Mouse (Mus musculus): ENCODE results near the gene Pgm2. TPM values are rescaled to one million over a fixed set of nuclear protein-coding genes. Genes with fewer than 3 reads are reported as not detected.
A peak's percentile ranks its signal among the peaks of the same experiment; 100 is the strongest.

The Pgm2 gene
- polyA plus RNA-seq, 1 experiment = not detected

DNA sequence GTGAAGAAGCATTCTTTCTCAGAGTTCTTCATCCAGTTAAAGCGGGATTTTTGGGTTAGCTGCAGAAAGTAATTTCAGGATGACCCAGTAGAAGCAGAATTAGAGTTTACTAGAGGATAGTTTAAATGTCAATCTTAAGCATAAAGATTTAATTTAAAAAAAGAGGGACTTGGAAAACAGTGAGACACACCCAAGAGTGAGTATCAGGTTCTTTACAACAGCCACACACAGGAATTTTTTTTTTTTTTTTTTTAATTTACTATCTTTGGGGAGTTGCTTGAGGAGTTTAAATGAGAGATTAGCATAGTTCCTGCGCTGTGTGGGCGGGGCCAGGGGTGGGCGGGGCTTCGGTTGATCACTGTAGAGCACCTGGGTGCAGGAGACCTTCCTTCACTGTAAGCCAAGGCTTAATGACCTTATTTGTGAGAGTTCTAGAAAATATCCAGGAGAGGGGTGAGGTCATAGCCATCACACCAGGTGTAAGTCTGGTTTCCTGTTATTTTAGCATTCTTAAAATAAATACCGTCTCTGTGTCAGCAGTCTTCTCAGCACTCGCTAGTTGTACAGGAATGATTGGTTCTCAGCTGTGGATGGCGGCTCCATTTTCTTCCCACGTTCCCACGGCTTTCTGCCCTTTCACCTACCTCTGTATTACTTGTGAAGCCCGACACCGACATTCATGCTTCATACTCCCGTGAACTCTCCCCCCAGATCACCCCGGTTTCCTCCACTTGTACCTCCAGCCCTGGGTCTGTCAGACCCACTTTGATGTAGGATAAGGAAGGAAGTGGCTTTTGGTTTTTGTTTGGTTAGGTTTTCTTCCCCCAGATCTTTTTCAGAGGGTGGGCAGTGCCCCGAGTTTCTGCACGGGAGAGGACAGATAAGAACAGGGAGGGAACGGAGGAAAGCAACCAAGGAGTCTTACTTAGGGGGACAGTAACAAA, 56.7 kb downstream of the Pgm2 start:
- Histone ChIP-seq H3K4me1 (ENCODE audit: control insufficient read depth, insufficient read depth, low read length) (no peaks in the 10 kb centered on the region), H3K4me3 (ENCODE audit: insufficient read depth, low read depth, low read length) (no peak overlapping the region), H3K27ac (ENCODE audit: insufficient read depth, low read depth, low read length) (no peak overlapping the region)
- WGBS = 45% methylated on average over 17 of the region's 17 CpGs
- TF ChIP-seq CTCF (IDR thresholded peaks at IDR 0.05; ENCODE audit: insufficient read depth, low read depth, low read length) = no peak
- no peak for TF ChIP-seq POLR2A (IDR thresholded peaks at IDR 0.05; ENCODE audit: insufficient read depth, low read depth, low read length)

DNA sequence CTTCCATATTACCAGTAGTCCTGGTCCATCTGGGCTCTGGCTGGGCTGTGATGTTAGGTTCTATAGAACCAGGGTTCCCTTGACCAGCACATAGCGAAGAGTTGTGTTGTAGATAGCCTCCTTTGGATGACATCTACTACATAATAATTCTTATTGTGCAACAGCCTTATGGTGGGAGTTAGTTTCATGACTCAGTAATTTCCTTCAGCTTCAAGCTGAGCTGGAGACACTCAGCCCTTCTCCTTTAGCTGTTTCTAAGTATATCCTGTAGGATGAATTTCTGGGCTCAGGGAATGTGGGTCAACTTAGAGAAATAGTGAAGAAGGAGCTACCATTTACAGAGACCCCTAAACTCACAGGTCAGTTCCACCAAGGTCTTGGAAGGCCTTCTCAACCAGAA, 60.6 kb downstream of the Pgm2 start:
- no peaks in the 10 kb centered on the region for H3K4me1 ChIP-seq (ENCODE audit: control insufficient read depth, insufficient read depth, low read length)
- TF ChIP-seq CTCF (IDR thresholded peaks at IDR 0.05; ENCODE audit: insufficient read depth, low read depth, low read length) = no peak
- TF ChIP-seq POLR2A (IDR thresholded peaks at IDR 0.05; ENCODE audit: insufficient read depth, low read depth, low read length) = no peak
- WGBS = 70% methylated on average over 1 of the region's 1 CpGs
- H3K27ac ChIP-seq (ENCODE audit: insufficient read depth, low read depth, low read length) = no peak overlapping the region
- no peak overlapping the region for H3K4me3 ChIP-seq (ENCODE audit: insufficient read depth, low read depth, low read length)

DNA sequence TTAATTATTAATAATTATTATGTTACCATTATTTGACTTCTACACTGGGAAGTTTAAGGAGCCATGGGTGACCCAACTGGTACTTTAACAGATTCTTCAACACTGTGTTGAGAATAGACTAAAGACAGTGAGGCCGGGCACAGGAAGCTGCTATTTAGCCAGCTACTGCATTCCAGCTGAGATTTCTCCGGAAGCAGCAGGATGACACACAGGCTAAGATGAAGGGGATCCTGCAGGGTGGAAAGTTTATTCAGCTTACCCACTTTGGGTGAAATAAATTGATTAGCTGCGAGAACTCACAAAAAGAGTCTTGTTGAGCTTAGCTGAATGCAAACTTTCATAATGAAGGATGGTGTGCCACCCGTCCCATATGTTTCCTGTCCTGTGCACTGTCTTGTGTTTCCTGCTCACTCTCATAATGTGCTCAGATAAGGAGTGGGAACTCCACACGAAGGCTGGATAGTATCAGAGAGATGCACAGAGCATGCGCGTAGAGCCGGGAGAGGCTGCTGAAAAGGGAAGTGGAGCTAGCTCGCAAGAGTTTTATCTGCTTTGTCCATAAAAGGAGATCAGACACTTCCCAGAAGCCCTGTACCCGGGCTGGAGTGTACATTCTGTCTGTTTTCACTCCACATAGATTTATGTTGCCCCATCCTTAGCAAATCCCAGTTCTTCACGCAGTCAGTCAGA, 63.3 kb downstream of the Pgm2 start, which contains the start of gene Tbc1d1:
Gene Tbc1d1 (plus strand): TSS at position 445 of the 690 bp plus-strand sequence.
- TF ChIP-seq CTCF (IDR thresholded peaks at IDR 0.05; ENCODE audit: insufficient read depth, low read depth, low read length) (no peak), POLR2A (IDR thresholded peaks at IDR 0.05; ENCODE audit: insufficient read depth, low read depth, low read length) (no peak)
- WGBS = 59% methylated on average over 11 of the region's 11 CpGs
- Histone ChIP-seq H3K4me3 (ENCODE audit: insufficient read depth, low read depth, low read length) (no peak within 1 kb of the TSS), H3K4me1 (ENCODE audit: control insufficient read depth, insufficient read depth, low read length) (no peaks in the 10 kb centered on the region), H3K27ac (ENCODE audit: insufficient read depth, low read depth, low read length) (no peak within 1 kb of the TSS)

DNA sequence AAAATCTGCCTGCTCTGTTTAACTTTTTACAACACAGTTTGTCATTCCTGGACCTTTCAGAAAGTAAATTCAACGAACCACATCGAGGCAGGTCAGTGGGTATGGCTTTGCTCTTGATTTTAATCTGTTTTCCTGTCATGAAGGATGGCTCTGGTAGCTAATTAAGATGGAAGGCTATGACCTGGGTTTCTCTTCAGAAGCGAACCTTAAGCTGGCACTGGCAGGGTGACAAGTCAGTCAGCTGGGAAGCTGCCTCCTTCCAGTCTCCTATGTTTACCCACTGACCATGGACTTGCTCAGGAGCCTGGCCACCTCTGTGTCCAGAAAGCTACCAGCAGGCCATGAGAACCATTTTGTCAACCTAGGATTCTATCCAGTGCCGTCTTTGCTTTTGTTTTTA, 63.8 kb downstream of the Pgm2 start:
- Histone ChIP-seq H3K4me1 (ENCODE audit: control insufficient read depth, insufficient read depth, low read length) (no peaks in the 10 kb centered on the region), H3K4me3 (ENCODE audit: insufficient read depth, low read depth, low read length) (no peak overlapping the region), H3K27ac (ENCODE audit: insufficient read depth, low read depth, low read length) (no peak overlapping the region)
- no peak for TF ChIP-seq CTCF (IDR thresholded peaks at IDR 0.05; ENCODE audit: insufficient read depth, low read depth, low read length)
- no peak for TF ChIP-seq POLR2A (IDR thresholded peaks at IDR 0.05; ENCODE audit: insufficient read depth, low read depth, low read length)
- WGBS = 67% methylated on average over 4 of the region's 4 CpGs

DNA sequence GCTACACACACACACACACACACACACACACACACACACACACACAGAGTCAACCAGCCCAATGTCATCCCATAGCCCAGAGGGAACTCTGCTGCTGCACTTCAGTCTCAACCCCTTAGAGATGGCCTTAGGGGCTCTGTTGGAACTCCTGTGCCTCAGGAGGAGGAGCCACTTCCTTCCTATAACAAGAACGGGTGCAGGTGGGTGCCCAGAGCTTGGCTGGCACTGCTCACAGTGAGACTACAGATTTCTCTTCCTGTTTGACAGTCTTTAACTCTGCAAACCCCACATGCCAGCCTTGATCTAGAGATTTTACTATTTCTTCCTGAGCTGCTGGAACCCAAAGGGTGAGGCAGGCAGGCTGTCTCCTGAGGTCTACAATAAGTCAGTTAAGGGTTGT, 65.2 kb downstream of the Pgm2 start:
- no peak for TF ChIP-seq CTCF (IDR thresholded peaks at IDR 0.05; ENCODE audit: insufficient read depth, low read depth, low read length)
- no peak for TF ChIP-seq POLR2A (IDR thresholded peaks at IDR 0.05; ENCODE audit: insufficient read depth, low read depth, low read length)
- WGBS = 85% methylated on average over 1 of the region's 1 CpGs
- H3K4me3 ChIP-seq (ENCODE audit: insufficient read depth, low read depth, low read length) = no peak overlapping the region
- H3K4me1 ChIP-seq (ENCODE audit: control insufficient read depth, insufficient read depth, low read length) = no peaks in the 10 kb centered on the region
- H3K27ac ChIP-seq (ENCODE audit: insufficient read depth, low read depth, low read length) = no peak overlapping the region

DNA sequence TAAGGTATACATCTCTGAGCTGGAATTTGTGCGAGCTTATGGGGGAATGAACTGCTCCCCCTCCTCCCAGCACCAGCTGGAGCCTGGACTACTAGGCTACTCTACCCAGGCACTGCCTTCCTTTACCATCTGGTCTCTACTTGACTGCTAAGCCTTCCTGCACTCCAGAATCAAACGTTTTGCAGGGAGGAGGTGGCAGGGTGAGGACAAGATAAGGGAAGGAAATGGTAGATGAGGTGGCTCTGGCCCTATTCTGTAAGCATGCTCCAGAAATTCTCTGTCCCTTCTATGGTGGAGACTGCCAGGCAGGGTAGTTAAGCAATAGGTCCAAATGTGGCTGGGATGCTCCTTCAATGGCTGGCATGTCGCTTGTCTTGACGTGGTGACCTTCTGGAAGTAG, 65.8 kb downstream of the Pgm2 start:
- Histone ChIP-seq H3K4me3 (ENCODE audit: insufficient read depth, low read depth, low read length) (no peak overlapping the region), H3K27ac (ENCODE audit: insufficient read depth, low read depth, low read length) (no peak overlapping the region), H3K4me1 (ENCODE audit: control insufficient read depth, insufficient read depth, low read length) (no peaks in the 10 kb centered on the region)
- WGBS = 79% methylated on average over 4 of the region's 4 CpGs
- TF ChIP-seq POLR2A (IDR thresholded peaks at IDR 0.05; ENCODE audit: insufficient read depth, low read depth, low read length) (no peak), CTCF (IDR thresholded peaks at IDR 0.05; ENCODE audit: insufficient read depth, low read depth, low read length) (no peak)

DNA sequence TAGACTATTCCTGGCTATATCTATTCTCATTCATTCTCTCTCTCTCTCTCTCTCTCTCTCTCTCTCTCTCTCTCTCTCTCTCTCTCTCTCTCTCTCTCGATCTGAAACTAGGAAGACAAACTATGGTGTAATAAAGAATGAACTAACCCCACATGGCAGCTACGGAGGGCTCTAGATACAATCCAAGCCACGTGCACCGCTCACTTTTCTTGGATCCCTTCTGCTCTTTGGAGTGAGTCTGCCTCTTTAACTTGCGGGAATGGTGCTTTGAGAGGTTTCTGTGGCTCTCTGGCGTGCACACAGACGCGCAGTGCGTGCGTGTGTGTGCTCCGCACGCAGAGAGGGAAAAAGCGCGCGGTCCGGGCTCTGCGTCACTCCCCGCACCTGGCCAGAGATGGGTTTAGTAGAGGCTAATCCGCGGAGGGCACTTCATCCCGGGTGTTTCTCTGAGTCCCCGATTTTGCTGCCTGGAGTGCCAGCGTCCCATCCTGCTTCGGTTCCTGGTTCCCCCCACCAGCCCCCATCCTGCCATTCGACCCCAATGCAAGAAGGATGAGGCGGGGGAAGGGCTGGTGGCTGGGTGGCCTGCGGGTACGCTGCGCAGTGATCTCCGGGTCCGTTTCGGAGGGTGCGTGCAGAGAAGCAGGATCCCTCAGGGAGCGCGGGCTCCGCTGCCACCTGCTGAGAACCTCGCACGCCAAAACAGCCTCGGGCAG, 66.5 kb downstream of the Pgm2 start:
- no peaks in the 10 kb centered on the region for H3K4me1 ChIP-seq (ENCODE audit: control insufficient read depth, insufficient read depth, low read length)
- peak overlapping the region; percentile 80 for H3K4me3 ChIP-seq (ENCODE audit: insufficient read depth, low read depth, low read length)
- TF ChIP-seq CTCF (IDR thresholded peaks at IDR 0.05; ENCODE audit: insufficient read depth, low read depth, low read length) (no peak), POLR2A (IDR thresholded peaks at IDR 0.05; ENCODE audit: insufficient read depth, low read depth, low read length) (no peak)
- H3K27ac ChIP-seq (ENCODE audit: insufficient read depth, low read depth, low read length) = no peak overlapping the region
- WGBS = under 1% methylated on average over 39 of the region's 39 CpGs

DNA sequence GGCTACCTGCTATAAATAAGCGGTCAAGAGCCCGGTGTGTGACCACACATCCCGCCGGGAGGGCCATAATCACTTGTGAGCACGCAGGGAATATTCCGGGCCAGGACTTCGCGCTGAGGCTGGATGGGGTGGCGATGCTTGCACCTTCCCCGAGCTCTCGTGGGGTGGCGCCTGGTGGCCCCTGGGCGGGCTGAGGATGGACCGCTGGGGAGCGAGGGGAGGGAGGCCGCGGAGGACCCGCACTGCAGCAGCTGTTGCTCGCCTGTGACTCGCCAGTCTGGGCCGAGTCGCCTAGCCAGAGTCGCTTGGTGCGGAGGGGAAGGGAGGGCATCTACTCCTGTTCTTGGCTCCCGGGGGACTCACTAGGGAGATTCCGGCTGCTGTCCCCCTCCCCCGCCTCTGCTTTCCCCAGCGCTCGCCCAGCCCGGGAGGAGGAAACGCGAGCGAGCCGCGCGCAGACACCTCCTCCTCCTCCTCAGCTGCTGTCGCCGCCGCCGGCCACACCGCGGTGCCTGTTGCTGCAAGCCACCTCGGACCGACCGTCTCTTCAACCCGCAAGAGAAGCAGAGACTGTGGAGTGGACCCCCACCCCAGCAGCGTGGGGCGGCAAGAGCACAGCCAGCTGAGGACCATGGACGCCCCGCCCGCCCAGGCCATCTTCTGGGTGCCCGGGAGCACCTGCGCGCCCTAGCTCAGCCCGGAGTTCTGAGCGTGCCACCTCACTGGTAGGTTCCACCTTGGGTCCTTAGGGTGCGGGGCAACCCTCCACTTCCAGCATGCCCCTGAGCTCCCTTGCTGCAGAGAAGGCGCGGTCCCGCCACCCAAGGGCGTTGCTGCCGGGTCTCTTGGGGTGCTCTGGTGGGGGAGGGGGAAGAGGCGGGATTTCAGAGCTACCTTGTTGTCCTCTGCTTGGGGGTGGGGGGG, 67.3 kb downstream of the Pgm2 start:
- Histone ChIP-seq H3K4me3 (ENCODE audit: insufficient read depth, low read depth, low read length) (peak overlapping the region; percentile 80), H3K27ac (ENCODE audit: insufficient read depth, low read depth, low read length) (no peak overlapping the region), H3K4me1 (ENCODE audit: control insufficient read depth, insufficient read depth, low read length) (no peaks in the 10 kb centered on the region)
- WGBS = under 1% methylated on average over 61 of the region's 63 CpGs
- TF ChIP-seq POLR2A (IDR thresholded peaks at IDR 0.05; ENCODE audit: insufficient read depth, low read depth, low read length) = no peak
- TF ChIP-seq CTCF (IDR thresholded peaks at IDR 0.05; ENCODE audit: insufficient read depth, low read depth, low read length) = 0 out of 2 replicates have a peak, but pooled peaks have one; percentile 6
